Mouse (Mus musculus) G1E (cell line): ENCODE measurements around the gene Fhad1.

Source experiments
- CTCF ChIP-seq: IDR thresholded peaks from 2 replicates; pipeline ENCODE4 v1.5.1; 2012; ENCODE audit warnings: low read depth, low read length, inconsistent platforms, mixed read lengths
- GATA2 ChIP-seq: IDR thresholded peaks from 2 replicates; pipeline ENCODE4 v1.6.1; 2012; ENCODE audit warnings: low read depth, low read length, inconsistent platforms, borderline replicate concordance
- POLR2AphosphoS5 ChIP-seq: IDR thresholded peaks from 2 replicates; pipeline ENCODE4 v1.6.1; 2012; ENCODE audit warnings: low read depth, low read length, inconsistent platforms; ENCODE audit not compliant: insufficient replicate concordance
- TAL1 ChIP-seq: conservative IDR thresholded peaks from 2 replicates; pipeline ENCODE4 v1.6.1; 2012; ENCODE audit warnings: low read depth, low read length, inconsistent platforms, mixed read lengths

DNA sequence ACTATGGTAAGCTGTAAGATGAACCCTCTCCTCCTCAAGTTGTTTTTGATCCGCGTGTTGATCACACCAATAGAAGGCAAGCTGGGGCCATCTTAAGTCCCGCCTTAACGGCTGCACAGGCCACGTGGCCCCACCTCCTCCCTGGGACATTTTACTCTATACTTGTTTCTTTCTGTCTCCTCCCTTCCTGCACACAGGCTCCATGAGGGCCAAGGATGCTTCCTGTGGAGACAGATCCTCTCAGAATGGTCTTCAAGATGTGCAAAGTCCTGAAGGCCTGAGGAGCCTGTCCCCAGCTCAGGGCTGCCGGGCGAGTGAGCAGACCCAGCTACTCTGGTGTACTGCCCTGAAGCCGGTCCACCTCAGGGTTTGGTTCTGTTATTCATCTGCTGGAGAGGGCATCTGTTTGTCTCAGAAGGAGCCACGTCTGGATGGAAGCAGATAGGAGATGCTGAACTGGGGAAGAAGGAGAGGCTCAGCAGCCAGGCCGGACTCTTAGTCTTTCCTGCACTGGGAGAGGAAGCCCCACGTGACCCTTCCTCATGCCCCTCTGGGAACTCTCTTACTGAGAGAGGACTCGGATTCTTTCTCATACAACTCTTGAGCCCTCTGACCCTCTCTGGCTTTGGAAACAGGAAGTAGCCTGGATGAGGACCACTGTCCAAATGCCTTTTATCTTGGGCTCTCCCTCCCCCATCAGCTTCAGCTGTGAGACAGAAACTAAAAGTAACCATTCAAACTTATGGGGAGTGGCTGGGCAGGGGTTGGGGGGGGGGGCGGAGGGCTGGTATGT lies 101.5 kb downstream of the Fhad1 start:
- TF ChIP-seq CTCF, result no peak
- TF ChIP-seq TAL1, result no peak
- TF ChIP-seq GATA2, result no peak
- TF ChIP-seq POLR2AphosphoS5, result no peak
